Mouse (Mus musculus): Measurements from ENCODE around the gene Tmem164. TPM values are rescaled to one million over a fixed set of nuclear protein-coding genes. Genes with fewer than 3 reads are reported as not detected.

Gene Tmem164
- polyA plus RNA-seq, 1 experiment from 2014 or later, result 54.6 TPM

GRCm38 (mm10) chrX:142837316-142837715, 156.1 kb downstream of the Tmem164 start:
- H3K9ac ChIP-seq, result no peak overlapping the region
- no peaks in the 10 kb centered on the region for H3K36me3 ChIP-seq
- no peak overlapping the region for H3K4me3 ChIP-seq
- no peak overlapping the region for H3K27ac ChIP-seq
- H3K27me3 ChIP-seq, result no peaks in the 10 kb centered on the region; the same call in none of the 2 replicates
- no peak for ATAC-seq (ENCODE audit: low FRiP score)
- 99% methylated on average over 3 of the region's 3 CpGs for WGBS
- H3K9me3 ChIP-seq (replicated peaks), result no peaks in the 10 kb centered on the region
- no peak overlapping the region for H3K4me2 ChIP-seq (replicated peaks)
- H3K4me1 ChIP-seq, result no peaks in the 10 kb centered on the region

GRCm38 (mm10) chrX:142838841-142839240, 157.6 kb downstream of the Tmem164 start:
- Histone ChIP-seq H3K9me3 (replicated peaks) (no peaks in the 10 kb centered on the region), H3K9ac (no peak overlapping the region), H3K27me3 (no peaks in the 10 kb centered on the region; the same call in 1 of the 2 replicates), H3K4me2 (replicated peaks) (no peak overlapping the region), H3K27ac (no peak overlapping the region), H3K4me3 (no peak overlapping the region), H3K4me1 (no peaks in the 10 kb centered on the region), H3K36me3 (no peaks in the 10 kb centered on the region)
- no peak for ATAC-seq (ENCODE audit: low FRiP score)
- WGBS, result 73% methylated on average over 2 of the region's 2 CpGs

- Histone ChIP-seq H3K27me3 (no peaks in the 10 kb centered on the region; the same call in 1 of the 2 replicates), H3K9me3 (replicated peaks) (no peaks in the 10 kb centered on the region), H3K4me3 (no peak overlapping the region), H3K4me2 (replicated peaks) (no peak overlapping the region), H3K27ac (no peak overlapping the region), H3K36me3 (no peaks in the 10 kb centered on the region), H3K4me1 (no peaks in the 10 kb centered on the region), H3K9ac (no peak overlapping the region)
- ATAC-seq (ENCODE audit: low FRiP score), result no peak
- 87% methylated on average over 7 of the region's 7 CpGs for WGBS
Measured at GRCm38 (mm10) chrX:142839411-142839810, 158.2 kb downstream of the Tmem164 start.

- Histone ChIP-seq H3K4me1 (no peaks in the 10 kb centered on the region), H3K27me3 (peaks cover 3% of the 10 kb centered on the region), H3K9me3 (replicated peaks) (no peaks in the 10 kb centered on the region), H3K27ac (no peak overlapping the region), H3K9ac (no peak overlapping the region), H3K36me3 (no peaks in the 10 kb centered on the region), H3K4me3 (no peak overlapping the region), H3K4me2 (replicated peaks) (no peak overlapping the region)
- ATAC-seq (ENCODE audit: low FRiP score), result no peak
- WGBS, result 87% methylated on average over 4 of the region's 4 CpGs
Measured at GRCm38 (mm10) chrX:142841916-142842315, 160.7 kb downstream of the Tmem164 start.

GRCm38 (mm10) chrX:142846266-142846665, 165.1 kb downstream of the Tmem164 start:
- Histone ChIP-seq H3K9ac (no peak overlapping the region), H3K4me1 (no peaks in the 10 kb centered on the region), H3K9me3 (replicated peaks) (no peaks in the 10 kb centered on the region), H3K4me2 (replicated peaks) (no peak overlapping the region), H3K4me3 (no peak overlapping the region), H3K27me3 (peaks cover 3% of the 10 kb centered on the region), H3K36me3 (no peaks in the 10 kb centered on the region), H3K27ac (no peak overlapping the region)
- ATAC-seq (ENCODE audit: low FRiP score), result no peak
- WGBS, result 85% methylated on average over 6 of the region's 6 CpGs

- ATAC-seq (ENCODE audit: low FRiP score), result no peak
- WGBS, result 92% methylated on average over 9 of the region's 9 CpGs
Measured at GRCm38 (mm10) chrX:142848032-142848431, 166.8 kb downstream of the Tmem164 start.

GRCm38 (mm10) chrX:142869844-142870243, 188.6 kb downstream of the Tmem164 start:
- Histone ChIP-seq H3K4me2 (replicated peaks) (no peak overlapping the region), H3K36me3 (no peaks in the 10 kb centered on the region), H3K9me3 (replicated peaks) (no peaks in the 10 kb centered on the region), H3K27ac (no peak overlapping the region), H3K4me1 (no peaks in the 10 kb centered on the region), H3K9ac (no peak overlapping the region), H3K4me3 (no peak overlapping the region), H3K27me3 (0 out of 2 replicates have a peak, but pooled peaks cover 2% of the 10 kb centered on the region)
- 82% methylated on average over 2 of the region's 2 CpGs for WGBS
- no peak for ATAC-seq (ENCODE audit: low FRiP score)

More at GRCm38 (mm10) chrX:142848032-142848431, 166.8 kb downstream of the Tmem164 start:
- Histone ChIP-seq H3K9ac (no peak overlapping the region), H3K4me2 (replicated peaks) (no peak overlapping the region), H3K27ac (no peak overlapping the region), H3K36me3 (no peaks in the 10 kb centered on the region), H3K9me3 (replicated peaks) (no peaks in the 10 kb centered on the region), H3K27me3 (peaks cover 3% of the 10 kb centered on the region), H3K4me1 (no peaks in the 10 kb centered on the region), H3K4me3 (no peak overlapping the region)

GRCm38 (mm10) chrX:142882255-142882654, 201.0 kb downstream of the Tmem164 start:
- Histone ChIP-seq H3K4me3 (no peak overlapping the region), H3K4me1 (no peaks in the 10 kb centered on the region), H3K27me3 (peaks cover 10% of the 10 kb centered on the region; the same call in 1 of the 2 replicates), H3K9me3 (replicated peaks) (no peaks in the 10 kb centered on the region), H3K36me3 (no peaks in the 10 kb centered on the region), H3K4me2 (replicated peaks) (no peak overlapping the region), H3K27ac (no peak overlapping the region), H3K9ac (no peak overlapping the region)
- ATAC-seq (ENCODE audit: low FRiP score), result no peak
- WGBS, result 92% methylated on average over 5 of the region's 5 CpGs

- 85% methylated on average over 4 of the region's 4 CpGs for WGBS
- peaks cover 14% of the 10 kb centered on the region; the same call in 1 of the 2 replicates for H3K27me3 ChIP-seq
- H3K4me1 ChIP-seq, result no peaks in the 10 kb centered on the region
- H3K36me3 ChIP-seq, result no peaks in the 10 kb centered on the region
- no peak overlapping the region for H3K4me2 ChIP-seq (replicated peaks)
- H3K9ac ChIP-seq, result no peak overlapping the region
- ATAC-seq (ENCODE audit: low FRiP score), result no peak
- H3K27ac ChIP-seq, result no peak overlapping the region
- H3K4me3 ChIP-seq, result no peak overlapping the region
- no peaks in the 10 kb centered on the region for H3K9me3 ChIP-seq (replicated peaks)
Measured at GRCm38 (mm10) chrX:142883593-142883992, 202.4 kb downstream of the Tmem164 start.

- WGBS, result 88% methylated on average over 7 of the region's 7 CpGs
- H3K9ac ChIP-seq, result no peak overlapping the region
- H3K27me3 ChIP-seq, result peaks cover 14% of the 10 kb centered on the region; the same call in 1 of the 2 replicates
- no peaks in the 10 kb centered on the region for H3K36me3 ChIP-seq
- no peak overlapping the region for H3K4me3 ChIP-seq
- no peak overlapping the region for H3K4me2 ChIP-seq (replicated peaks)
- H3K9me3 ChIP-seq (replicated peaks), result no peaks in the 10 kb centered on the region
- H3K4me1 ChIP-seq, result no peaks in the 10 kb centered on the region
- H3K27ac ChIP-seq, result no peak overlapping the region
- ATAC-seq (ENCODE audit: low FRiP score), result no peak
Measured at GRCm38 (mm10) chrX:142885962-142886361, 204.8 kb downstream of the Tmem164 start.

MicroRNA genes within 50 kb of the gene (microRNA counts, 519-probe panel; counts per million panel counts)
- microRNA mmu-miR-652, result 4,505 counts per million, percentile 86 among the panel's probes with 10 or more counts

Small RNA genes lying within 50 kb of the gene (microRNA-seq; reads per million reads assigned to microRNA genes)
- 6,299 reads per million, percentile 91 among the genes with 10 or more reads in this experiment for gene Mir652
